Mouse (Mus musculus) heart, postnatal 0 days (tissue): ENCODE data around the gene Cep85l.

Source experiments
- CTCF ChIP-seq: IDR thresholded peaks from 2 replicates; pipeline ENCODE4 v1.5.1; 2016; ENCODE audit warnings: antibody characterized with exemption, control low read depth, low read depth
- EP300 ChIP-seq: IDR thresholded peaks from 2 replicates; pipeline ENCODE4 v1.6.1; 2016; ENCODE audit warnings: antibody characterized with exemption, low read depth

GRCm38 (mm10) chr10:53324663-53325062 is 55.1 kb downstream of the Cep85l start:
- TF ChIP-seq CTCF (no peak), EP300 (peak; percentile 99)
